Mouse (Mus musculus) layer of hippocampus, adult 9-10 months (tissue): ENCODE results near the gene Mettl16.

ENCODE experiments used
- DNase-seq: peaks from one replicate; pipeline ENCODE4 v3.0.0; 2022; ENCODE audit warnings: low spot score

Gene Mettl16

GRCm38 (mm10) chr11:74831606-74832451 is 61.2 kb downstream of the Mettl16 start:
- peak; percentile 96 for DNase-seq

GRCm38 (mm10) chr11:74832503-74833143 is 62.0 kb downstream of the Mettl16 start:
- no peak for DNase-seq

- DNase-seq, result no peak
Observed at GRCm38 (mm10) chr11:74833536-74834358, 63.1 kb downstream of the Mettl16 start.

- DNase-seq, result no peak
Observed at GRCm38 (mm10) chr11:74834359-74834638, 63.7 kb downstream of the Mettl16 start.

GRCm38 (mm10) chr11:74834650-74835277 is 64.1 kb downstream of the Mettl16 start:
- no peak for DNase-seq

GRCm38 (mm10) chr11:74835593-74836224 is 65.1 kb downstream of the Mettl16 start:
- DNase-seq, result no peak

- DNase-seq, result no peak
Observed at GRCm38 (mm10) chr11:74836225-74837055, 65.8 kb downstream of the Mettl16 start.

GRCm38 (mm10) chr11:74837056-74837693 is 66.5 kb downstream of the Mettl16 start:
- DNase-seq, result no peak

- DNase-seq, result peak; percentile 75
Observed at GRCm38 (mm10) chr11:74837694-74838431, 67.2 kb downstream of the Mettl16 start.

- DNase-seq, result peak; percentile 71
Observed at GRCm38 (mm10) chr11:74838441-74838840, 67.8 kb downstream of the Mettl16 start.

GRCm38 (mm10) chr11:74838971-74839370 is 68.3 kb downstream of the Mettl16 start:
- no peak for DNase-seq

- DNase-seq, result no peak
Observed at GRCm38 (mm10) chr11:74839860-74840715, 69.5 kb downstream of the Mettl16 start.

- DNase-seq, result no peak
Observed at GRCm38 (mm10) chr11:74840739-74841138, 70.1 kb downstream of the Mettl16 start.

- DNase-seq, result no peak
Observed at GRCm38 (mm10) chr11:74841366-74841765, 70.7 kb downstream of the Mettl16 start.

GRCm38 (mm10) chr11:74842045-74842444 is 71.4 kb downstream of the Mettl16 start:
- DNase-seq, result no peak

- DNase-seq, result no peak
Observed at GRCm38 (mm10) chr11:74842656-74843434, 72.2 kb downstream of the Mettl16 start.

GRCm38 (mm10) chr11:74843435-74843714 is 72.7 kb downstream of the Mettl16 start:
- no peak for DNase-seq

GRCm38 (mm10) chr11:74843761-74844160 is 73.1 kb downstream of the Mettl16 start:
- no peak for DNase-seq
